Mouse (Mus musculus) brain, embryonic 14.5 days (tissue): ENCODE results near the gene Rnase2a.

Experiments used
- CTCF ChIP-seq: fragments of 200-500 bp; IDR thresholded peaks from 2 replicates; pipeline ENCODE4 v1.5.1; 2012; ENCODE audit warnings: inconsistent platforms, mild to moderate bottlenecking, moderate library complexity, borderline replicate concordance; ENCODE audit not compliant: insufficient read depth, insufficient read length; ENCODE audit errors: extremely low read depth
- POLR2A ChIP-seq: fragments of 200-500 bp; IDR thresholded peaks from 2 replicates; pipeline ENCODE4 v1.6.1; 2012; ENCODE audit warnings: mild to moderate bottlenecking, inconsistent platforms, borderline replicate concordance; ENCODE audit not compliant: poor library complexity, insufficient read depth, insufficient read length, severe bottlenecking; ENCODE audit errors: extremely low read depth

DNA sequence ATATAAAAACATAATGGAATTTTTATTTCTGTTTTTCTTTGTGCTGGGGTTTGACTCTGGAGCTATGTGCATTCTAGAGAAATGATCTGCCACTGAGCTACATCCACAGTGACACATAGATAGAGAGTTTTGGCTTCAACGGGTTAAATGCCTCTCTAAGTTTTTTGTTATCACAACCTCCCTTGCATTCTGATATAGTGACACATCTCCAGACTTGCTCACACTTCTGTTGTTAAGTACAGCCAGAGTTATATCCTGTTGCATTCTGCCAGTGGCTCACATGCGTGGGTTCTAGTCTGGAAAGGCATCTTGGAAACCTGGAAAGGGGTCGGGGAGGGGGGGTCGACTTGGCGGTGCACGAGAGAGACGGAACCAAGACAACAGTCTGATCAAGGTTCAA, 3.8 kb upstream of the Rnase2a start:
- TF ChIP-seq CTCF, result no peak
- no peak for TF ChIP-seq POLR2A
